Mouse (Mus musculus) left cerebral cortex, postnatal 25 days (tissue): ENCODE data around the gene Snx27. TPM values are rescaled to one million over a fixed set of nuclear protein-coding genes. Genes with fewer than 3 reads are reported as not detected.

ENCODE experiments used
- DNase-seq, 2 experiments: peaks; one replicate each; pipeline ENCODE4 v3.0.0; 2022; ENCODE audit warnings: low spot score in 2 of 2, mixed read lengths in 1 of 2
- intact Hi-C: fragments of 180-260 bp; cut with DNase I; formaldehyde crosslinking; loops from one replicate; pipeline ENCODE4 v1.15.1; 2025
- total RNA-seq, 2 experiments: library from RNA; stranded (reverse); gene quantifications; 2 replicates each; pipeline ENCODE4 v1.2.3; 2021

Gene Snx27
- total RNA-seq, 2 experiments from 2014 or later: 95.8 to 98.3 TPM

DNA sequence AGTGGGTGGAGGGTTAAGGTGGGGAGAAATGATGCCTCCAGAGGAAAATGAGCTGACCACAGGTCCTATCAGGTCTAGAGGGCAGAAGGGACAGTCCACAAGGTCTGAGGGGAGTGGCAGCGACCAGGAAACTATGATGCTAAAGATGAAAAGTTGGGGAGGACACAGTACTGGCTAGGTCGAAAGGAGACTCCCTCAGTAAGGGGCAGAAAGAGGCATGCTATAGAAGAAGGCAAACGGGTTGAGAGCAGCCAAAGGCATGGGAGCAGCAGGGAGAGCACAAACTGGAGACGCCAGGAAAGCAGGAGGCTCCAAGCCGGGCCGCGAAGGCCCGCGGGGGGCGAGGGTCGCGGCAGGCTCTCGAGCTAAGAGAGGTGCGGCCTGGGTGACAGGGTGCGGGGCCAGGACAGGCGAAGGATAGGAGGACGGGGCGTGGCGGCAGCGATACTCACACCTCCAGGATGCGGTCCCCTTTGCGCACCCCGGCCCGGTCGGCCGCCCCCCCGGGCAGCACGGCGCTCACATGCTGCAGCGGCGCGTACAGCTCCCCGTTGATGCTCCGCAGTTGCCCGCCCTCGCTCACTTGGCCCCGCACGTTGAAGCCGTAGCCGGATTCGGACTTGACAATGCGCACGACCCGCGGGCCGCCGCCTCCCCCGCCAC is 592 bp downstream of the Snx27 start:
- intact Hi-C loops: loop anchor here (1.0 to 5.0 kb wide), 2 partner anchors 125 to 255 kb away; partner anchors contain the start of gene Pogz
- DNase-seq: no peak

DNA sequence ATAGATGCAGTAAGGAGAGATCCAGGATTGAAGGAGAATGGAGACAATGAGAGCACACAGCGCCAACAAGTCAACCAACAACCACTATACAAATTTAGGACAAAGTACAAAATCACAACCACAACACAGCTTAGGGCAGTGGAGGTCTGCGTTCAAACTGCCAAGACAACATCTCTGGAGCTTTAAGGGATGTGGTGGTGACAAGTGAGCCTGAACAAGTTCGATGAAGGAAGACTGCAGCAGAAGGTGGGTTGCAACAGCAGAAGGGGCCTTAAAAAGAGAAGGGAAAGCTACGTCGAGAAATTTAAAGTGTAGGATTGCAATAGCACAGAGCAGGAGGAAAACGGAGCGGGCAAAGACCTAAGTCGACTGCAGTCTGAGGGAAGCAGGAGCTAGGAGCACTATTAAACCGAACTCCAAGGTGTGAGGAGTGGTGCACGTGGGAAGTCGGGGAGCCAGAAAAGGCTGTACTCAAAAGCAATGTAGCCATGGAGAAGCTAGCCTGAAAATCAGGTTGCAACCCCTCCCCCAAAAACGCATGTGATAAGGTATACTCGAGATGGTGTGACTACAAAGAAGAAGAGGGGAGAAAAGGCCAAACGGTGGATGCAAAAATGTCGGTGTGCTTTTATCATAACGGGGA is 1.3 kb downstream of the Snx27 start:
- intact Hi-C loops: loop anchor here (5.0 kb wide), 1 partner anchor 124 kb away; no protein-coding TSS in a partner anchor
- DNase-seq: peak; percentile 40 to 42

DNA sequence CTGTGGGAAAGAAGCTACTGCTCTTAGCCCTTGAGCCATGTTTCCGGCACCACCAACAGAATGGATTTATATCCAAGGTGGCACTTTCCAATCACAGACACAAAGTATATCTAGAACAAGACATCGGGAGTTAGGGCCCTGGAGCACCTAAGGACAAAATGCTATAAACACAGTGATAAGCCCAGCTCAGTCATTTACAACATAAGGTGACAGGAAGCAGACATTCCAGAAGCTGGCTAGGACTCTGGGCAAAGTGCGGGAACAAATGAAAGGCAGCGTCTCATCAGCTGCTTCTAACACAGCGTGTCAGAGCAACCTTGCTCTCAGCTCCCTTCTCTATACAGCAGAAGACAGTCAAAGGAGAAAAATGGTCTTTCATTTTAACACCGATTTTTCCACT is 8.0 kb downstream of the Snx27 start:
- intact Hi-C loops: no loop called here
- DNase-seq: no peak

DNA sequence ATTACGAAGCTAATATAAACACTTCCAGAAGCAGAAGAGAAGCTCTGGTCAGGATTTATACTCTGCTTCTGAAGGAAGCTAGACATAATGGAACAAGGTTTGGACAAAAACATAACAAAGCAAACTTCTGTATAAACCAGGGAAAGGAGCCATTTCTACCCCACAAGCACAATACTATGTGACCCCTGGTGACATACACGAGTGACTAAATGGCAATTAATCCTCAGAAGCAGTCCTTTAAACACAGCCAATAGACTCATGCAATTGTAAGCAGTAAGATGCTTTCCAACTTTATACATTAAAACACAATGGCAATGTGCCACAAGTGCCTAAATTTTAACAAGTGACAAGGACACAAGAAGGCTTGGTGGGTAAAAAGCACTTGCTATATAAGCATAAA is 15.3 kb downstream of the Snx27 start:
- no peak for DNase-seq
- intact Hi-C loops: no loop called here

DNA sequence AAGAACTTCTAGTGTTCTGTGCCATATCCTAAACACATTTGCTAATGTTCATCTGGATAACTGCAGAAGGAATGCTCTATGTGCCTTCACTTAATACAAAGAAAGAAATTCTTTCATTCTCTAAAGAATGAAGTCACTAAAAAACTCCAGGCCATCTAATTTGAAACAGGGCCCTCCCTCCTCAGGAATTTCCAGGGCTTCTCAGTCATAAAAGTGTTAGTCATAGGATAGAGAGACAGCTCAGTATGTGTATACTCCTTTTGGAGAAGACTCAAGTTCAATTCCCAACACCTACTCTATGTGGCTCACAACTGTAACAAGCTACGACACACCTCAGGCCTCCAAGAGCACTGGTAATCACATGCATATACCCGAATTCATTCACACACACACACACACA is 17.0 kb downstream of the Snx27 start:
- intact Hi-C loops: no loop called here

DNA sequence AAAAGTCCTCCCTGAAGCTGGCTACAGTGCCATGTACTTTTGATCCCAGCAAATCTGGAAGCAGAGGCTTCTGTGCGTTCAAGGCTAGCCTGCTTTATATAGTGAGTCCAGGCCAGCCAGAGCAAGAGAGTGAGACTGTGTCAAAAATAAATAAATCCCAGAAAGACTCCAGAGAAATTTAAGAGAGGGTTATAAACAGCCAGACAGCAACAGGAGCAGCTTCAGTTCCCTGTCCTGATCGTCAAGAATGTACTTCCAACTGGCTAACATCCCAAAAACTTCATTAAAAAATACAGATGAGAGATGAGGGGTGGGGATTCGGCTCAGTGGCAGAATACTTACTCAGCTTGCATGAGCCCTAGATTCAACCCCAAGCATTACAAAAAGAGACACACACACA is 17.4 kb downstream of the Snx27 start:
- DNase-seq: no peak
- intact Hi-C loops: no loop called here

More for the DNA sequence above, 17.0 kb downstream of the Snx27 start:
- DNase-seq: no peak

DNA sequence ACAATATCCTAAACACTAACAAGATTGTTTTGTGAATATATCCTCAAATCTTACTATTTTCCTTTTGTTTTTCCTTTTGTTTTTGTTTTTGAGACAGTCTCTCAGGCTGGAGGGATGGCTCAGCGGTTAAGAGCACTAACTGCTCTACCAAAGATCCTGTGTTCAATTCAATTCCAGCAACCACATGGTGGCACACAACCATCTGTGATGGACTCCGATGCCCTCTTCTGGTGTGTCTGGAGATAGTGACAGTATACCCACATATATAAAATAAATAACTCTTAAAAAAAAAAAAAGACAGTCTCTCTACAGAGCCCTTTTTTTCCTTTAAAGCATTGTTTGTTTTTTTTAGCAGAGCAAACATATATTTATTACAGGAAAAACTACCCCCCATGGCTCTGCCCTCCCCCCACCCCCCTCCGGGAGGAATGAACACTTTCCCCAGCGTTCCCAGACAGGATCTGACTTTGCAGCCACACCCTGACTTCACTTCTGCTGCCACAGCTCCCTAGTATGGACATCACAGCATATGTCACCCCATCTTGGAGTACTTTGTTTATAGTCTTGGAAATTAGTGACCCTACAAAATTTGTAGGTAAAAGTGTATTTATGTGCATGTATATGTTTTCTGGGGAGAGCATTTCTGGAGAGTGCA is 18.0 kb downstream of the Snx27 start:
- intact Hi-C loops: no loop called here
- DNase-seq: no peak

DNA sequence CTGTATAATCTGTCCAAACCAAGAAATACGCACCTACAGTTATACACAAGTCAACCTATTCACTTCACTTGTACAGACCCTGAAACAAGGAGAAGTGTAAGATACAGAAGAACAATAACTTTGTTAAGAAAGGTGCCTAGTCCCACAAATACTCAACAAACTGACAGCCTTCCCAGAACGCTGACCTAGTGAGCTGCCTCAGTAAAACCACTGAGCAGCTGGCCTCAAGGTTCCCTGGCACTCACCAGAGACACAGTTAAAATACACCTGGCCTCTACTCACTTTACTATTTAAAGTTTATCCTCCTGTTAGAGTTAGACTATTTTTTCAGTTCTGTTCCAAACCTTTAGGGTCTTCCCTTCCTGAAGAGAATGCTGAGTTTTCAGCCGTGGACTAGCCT is 19.4 kb downstream of the Snx27 start:
- no peak for DNase-seq
- intact Hi-C loops: no loop called here

DNA sequence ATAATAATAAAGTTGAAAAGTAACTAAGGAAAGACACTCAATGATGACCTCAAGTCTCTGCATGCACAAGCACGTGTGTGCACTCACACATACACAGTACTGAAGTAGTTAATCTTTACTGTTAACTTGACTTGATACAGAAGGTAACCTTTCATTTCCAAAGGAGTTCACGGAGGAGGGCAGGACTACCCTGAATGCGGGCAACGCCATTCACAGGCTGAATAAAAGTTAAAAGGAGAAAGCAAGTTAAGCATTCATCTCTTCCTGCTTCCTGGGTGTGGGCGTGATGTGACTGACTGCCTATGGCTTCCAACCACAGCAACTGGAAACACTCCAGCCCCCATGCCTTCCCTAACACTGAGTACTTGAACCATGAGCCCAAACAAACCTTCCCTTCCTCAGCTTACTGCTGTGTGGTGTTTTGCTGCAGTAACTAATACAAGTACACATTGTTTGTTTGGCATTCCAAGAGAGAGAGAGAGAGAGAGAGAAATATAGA is 22.5 kb downstream of the Snx27 start:
- intact Hi-C loops: no loop called here
- DNase-seq: peak in 1 of 2 experiments; percentile 28

DNA sequence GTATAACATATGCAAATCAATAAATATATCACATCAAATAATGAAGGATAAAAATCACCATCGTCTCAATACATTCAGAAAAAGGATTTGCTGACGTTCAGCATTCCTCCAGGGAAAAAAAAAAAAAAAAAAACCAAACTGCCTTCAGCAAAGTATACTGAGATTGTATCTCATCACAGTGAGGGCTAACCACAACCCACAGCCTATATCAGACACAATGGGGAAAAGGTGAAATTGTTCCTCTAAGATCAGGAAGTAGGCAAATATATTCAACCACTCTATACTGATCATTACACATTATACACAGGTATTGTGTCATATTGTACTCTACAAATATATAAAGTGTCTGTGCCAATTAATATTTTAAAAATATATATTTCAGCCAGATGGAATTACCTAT is 33.5 kb downstream of the Snx27 start:
- no peak for DNase-seq
- intact Hi-C loops: no loop called here

DNA sequence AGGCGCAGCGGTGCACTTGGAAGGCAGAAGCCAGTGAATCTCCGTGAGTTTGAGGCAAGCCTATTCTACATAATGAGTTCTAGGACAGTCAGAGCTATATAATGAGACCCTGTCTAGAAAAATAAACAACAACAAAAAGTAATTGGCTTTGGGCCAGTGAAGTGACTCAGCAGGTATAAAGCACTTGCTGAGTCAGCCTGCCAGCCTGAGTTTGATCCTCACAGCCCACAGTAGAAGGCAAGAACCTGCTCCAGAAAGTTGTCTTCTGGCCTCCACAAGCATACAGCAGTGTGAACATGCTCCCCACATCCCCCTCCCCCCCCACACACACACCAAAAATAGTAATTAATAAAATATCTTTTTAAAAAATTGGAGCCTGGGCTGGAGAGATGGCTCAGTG is 45.3 kb downstream of the Snx27 start:
- no peak for DNase-seq
- intact Hi-C loops: no loop called here

DNA sequence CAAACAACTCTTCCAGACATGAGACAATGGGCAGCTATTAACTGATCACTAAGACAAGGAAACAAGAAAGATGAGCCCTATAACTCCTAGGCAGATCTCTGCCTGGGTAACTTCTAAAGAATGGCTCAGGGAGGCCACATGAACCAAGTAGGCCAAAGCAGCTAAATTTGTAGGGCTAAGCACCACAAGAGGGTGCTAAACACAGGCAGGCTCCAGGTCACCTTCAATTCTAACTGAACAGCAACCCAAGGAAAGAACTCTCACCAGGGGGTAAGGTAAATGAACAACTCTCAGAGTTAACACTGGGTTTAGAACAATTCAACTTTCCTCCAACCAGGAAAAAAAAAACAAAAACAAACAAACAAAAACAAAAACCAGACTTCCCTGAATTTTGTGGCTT is 48.5 kb downstream of the Snx27 start:
- peak; percentile 20 to 25 for DNase-seq
- intact Hi-C loops: no loop called here

DNA sequence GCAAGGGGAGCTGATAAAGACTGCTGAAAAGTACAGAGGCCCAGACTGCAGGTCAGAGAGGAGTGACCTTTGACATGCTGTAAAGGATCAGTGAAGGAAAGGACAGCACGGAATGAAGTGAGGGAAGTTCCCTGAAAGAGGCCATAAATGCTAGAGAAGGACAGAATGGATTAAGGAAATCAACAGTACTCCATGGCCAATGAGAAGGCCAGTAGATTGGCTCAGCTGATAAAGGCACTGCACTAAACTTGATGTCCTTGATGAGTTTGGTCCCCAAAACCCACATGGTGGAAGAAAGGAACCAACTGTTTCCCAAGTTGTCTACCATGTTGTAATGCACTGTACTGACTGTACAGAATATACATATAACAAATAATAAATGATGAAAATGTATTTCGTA is 55.8 kb downstream of the Snx27 start:
- DNase-seq: no peak
- intact Hi-C loops: no loop called here

DNA sequence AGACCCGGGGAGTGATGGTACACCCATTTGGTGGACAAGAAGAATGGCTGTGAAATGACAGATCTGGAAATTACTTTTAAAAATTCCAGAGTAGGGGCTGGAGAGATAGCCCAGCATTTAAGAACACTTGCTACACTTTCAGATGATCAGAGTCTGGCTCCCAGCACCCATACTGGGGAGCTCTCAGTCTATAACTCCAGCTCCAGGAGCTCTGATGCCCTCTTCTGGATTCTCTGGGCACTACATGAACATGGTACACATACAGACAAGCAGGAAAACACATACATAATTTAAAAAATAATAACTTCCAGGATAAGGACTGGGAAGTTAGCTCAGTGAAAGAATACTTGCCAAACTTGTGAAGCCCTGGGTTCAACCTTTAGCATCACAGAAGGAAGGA is 75.9 kb downstream of the Snx27 start:
- intact Hi-C loops: no loop called here
- DNase-seq: no peak

DNA sequence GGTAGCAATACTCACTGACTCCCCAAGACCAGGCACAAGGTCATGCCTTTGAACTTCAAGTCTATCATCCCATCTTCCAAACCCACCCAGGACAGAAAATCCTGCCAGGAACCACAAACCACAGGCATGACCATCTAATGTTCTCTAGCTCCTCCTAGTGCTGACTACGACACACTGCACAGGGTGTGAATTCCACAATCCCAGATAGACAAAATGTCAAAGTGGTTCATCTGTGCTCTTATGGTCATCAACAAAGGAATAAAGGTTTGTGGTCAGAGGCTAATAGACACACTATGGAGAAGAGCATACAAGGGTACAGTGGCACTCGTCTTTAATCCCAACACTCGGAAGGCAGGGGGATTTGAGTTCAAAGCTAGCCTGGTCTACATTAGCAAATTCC is 80.3 kb downstream of the Snx27 start:
- DNase-seq: no peak
- intact Hi-C loops: loop anchor here (1.0 to 5.0 kb wide), 2 partner anchors 46 to 135 kb away; no protein-coding TSS in a partner anchor

DNA sequence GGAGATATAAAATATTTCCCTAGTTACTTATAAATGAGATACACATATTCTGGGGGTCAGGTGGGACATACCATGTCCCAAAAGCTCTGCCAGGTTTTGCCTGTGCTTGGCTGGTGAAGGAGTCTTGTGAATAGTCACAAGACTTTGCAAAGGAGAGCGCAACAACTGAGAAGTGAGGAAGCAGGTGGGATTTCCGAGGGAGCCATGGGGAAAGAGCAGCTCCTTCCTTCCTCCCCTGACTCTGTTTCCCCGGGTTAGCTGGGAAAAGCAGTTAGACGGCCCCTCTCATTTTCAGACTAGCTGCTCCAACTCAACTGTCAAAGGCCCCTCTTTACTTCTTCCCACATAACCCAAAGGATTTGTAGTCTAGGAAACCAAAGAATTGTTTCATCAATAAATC is 85.4 kb downstream of the Snx27 start:
- DNase-seq: no peak
- intact Hi-C loops: no loop called here

DNA sequence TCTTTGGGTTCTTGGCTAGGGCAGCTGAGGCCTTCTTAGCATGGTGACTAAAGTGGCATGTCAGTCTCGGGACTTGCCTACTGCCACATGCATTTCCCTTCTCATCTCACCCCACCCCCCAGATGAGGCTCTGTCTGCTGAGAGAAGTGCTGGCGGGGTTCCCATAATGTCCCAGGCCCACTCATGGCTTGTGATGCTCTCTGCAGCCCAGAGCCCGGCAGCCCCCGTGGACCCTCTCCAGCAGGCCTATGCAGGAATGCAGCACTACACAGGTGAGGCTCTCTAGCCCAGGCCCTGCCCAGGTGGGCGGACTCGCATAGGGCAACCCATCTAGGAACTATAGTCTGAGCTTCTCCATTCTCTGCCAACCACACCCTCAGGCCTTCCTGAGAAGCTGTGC is 94.9 kb downstream of the Snx27 start:
- intact Hi-C loops: no loop called here
- DNase-seq: no peak

DNA sequence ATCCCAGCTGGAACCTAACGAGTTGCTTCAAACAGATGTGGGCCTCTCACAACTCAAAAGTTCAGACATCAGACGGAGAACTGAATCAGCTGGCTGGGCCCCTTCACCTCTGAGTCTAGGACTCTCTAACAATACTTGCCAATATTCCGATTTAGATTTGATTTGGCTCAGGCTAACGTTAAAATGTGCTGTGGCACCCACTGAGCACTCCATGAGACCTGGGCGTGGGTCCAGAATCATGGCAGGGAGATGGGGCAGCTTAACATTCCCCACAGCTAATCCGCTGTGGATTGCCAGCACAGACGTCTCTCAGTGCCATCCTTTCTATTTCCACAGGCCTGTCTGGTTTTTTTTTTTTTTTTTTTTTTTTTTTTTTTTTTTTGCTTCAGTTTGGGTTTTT is 96.6 kb downstream of the Snx27 start:
- no peak for DNase-seq
- intact Hi-C loops: no loop called here

DNA sequence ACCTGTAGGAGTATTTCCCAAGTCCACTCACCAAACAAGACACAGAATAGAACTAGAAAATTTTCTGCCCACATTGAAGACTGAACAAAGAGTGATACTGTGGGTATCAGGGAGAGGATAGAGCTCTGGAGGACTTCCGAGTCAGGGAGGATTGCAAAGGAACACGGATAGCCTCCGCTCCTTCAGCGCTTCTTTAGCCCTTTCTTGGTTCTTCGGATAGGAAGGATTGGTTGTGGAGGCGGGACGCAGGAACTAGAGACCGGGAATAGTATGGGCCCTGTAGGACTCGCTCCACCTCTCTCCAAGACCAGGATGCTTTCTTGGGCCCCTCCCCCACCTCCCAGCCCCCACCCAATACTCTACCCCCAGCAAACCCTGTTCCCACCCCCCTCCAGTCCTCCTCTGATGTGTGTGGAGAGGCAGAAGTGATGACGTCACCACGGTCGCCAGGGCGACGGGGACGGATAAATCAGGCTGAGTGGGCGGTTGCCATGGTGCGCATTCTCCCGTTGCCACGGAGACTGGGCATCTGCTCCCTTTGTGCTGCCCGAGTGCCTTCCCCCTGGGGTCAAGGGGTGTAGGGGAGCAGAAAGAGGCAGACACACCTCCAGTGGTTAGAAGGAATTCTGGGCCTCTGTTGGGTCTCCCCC is 98.6 kb downstream of the Snx27 start:
- DNase-seq: peak; percentile 97 to 99
- intact Hi-C loops: no loop called here

DNA sequence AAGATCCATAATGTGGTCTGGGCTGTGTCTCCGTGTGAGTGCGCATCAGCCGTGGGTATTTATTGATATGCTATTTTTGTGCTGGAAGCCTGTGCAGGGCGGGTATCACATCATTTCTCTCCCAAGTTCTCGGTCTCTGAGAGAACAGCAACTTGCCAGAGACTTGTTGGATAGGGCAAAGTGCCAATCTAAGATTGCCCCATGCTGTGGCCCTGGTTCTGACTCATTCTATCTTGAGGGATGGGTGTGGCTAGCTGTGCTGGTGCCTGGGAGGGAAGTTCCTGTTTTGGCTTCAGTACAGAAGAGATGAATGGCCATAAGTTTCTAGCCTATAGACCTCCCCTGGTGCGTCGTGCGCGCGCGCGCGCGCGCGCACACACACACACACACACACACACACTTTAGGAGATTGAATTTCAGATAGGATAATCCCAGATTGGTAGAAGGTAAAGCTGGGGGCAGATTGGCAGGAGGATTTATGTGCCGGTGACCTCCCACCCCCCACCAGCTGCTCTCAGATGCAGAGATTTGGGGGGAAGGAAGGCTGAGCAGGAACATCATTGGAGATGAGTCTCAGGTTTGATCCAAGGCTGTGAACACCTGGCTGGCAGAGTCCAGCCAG is 99.6 kb downstream of the Snx27 start:
- intact Hi-C loops: no loop called here
- no peak for DNase-seq
